Mouse (Mus musculus) MEL (cell line): ENCODE measurements around the gene Ep400. TPM values are rescaled to one million over a fixed set of nuclear protein-coding genes. Genes with fewer than 3 reads are reported as not detected.

Experiments
- DNase-seq: peaks from one replicate; pipeline ENCODE4 v3.0.0; 2011; ENCODE audit warnings: low read depth, low spot score
- H3K27ac ChIP-seq: 2 replicates; pipeline ENCODE4 v1.5.1; 2012; ENCODE audit warnings: low read depth, mild to moderate bottlenecking, control low read depth, low read length, moderate library complexity; ENCODE audit not compliant: control insufficient read depth
- H3K27me3 ChIP-seq, 2 experiments: fragments of 150-350 bp in 1 of 2; sonication (generic) in 1 of 2; 2 replicates each; pipeline ENCODE4 v1.6.1; 2012; ENCODE audit warnings: low read length in 2 of 2, mild to moderate bottlenecking in 2 of 2, improper control_type of control experiment in 1 of 2, moderate library complexity in 1 of 2; ENCODE audit not compliant: insufficient read depth in 2 of 2, control insufficient read depth in 1 of 2
- H3K36me3 ChIP-seq, 2 experiments: 2 replicates each; pipeline ENCODE4 v1.6.1; 2012 to 2014; ENCODE audit warnings: low read length in 2 of 2, improper control_type of control experiment in 1 of 2, inconsistent platforms in 1 of 2, mild to moderate bottlenecking in 1 of 2; ENCODE audit not compliant: insufficient read depth in 2 of 2, control insufficient read depth in 1 of 2
- H3K4me1 ChIP-seq, 2 experiments: fragments of 150-350 bp in 1 of 2; sonication (generic) in 1 of 2; 2 replicates each; pipeline ENCODE4 v1.6.1; 2012; ENCODE audit warnings: low read length in 2 of 2, improper control_type of control experiment in 1 of 2, mild to moderate bottlenecking in 1 of 2; ENCODE audit not compliant: insufficient read depth in 2 of 2, control insufficient read depth in 1 of 2
- H3K4me3 ChIP-seq, 2 experiments: fragments of 150-350 bp in 1 of 2; sonication (generic) in 1 of 2; 2 replicates each; pipeline ENCODE4 v1.5.1; 2012; ENCODE audit warnings: low read depth in 2 of 2, low read length in 2 of 2, mild to moderate bottlenecking in 2 of 2, moderate library complexity in 2 of 2, control low read depth in 1 of 2, improper control_type of control experiment in 1 of 2; ENCODE audit not compliant: control insufficient read depth in 1 of 2, insufficient read depth in 1 of 2
- H3K79me2 ChIP-seq: 2 replicates; pipeline ENCODE4 v1.6.1; 2012; ENCODE audit warnings: mild to moderate bottlenecking, low read length, moderate library complexity; ENCODE audit not compliant: control insufficient read depth, poor library complexity, insufficient read depth
- H3K9ac ChIP-seq: 2 replicates; pipeline ENCODE4 v1.6.1; 2012; ENCODE audit warnings: low read depth, mild to moderate bottlenecking, control low read depth, low read length, moderate library complexity; ENCODE audit not compliant: control insufficient read depth, poor library complexity, severe bottlenecking
- H3K9me3 ChIP-seq: fragments of 150-350 bp; sonication (generic); replicated peaks from 2 replicates; pipeline ENCODE4 v1.6.1; 2012; ENCODE audit warnings: mild to moderate bottlenecking, low read length, improper control_type of control experiment, moderate library complexity; ENCODE audit not compliant: insufficient read depth
- CTCF ChIP-seq, 3 experiments: IDR thresholded peaks in 2 of 3; conservative IDR thresholded peaks in 1 of 3; 2 replicates each; pipeline ENCODE4 v1.5.1; 2011 to 2012; ENCODE audit warnings: low read length in 3 of 3, low read depth in 2 of 3, mild to moderate bottlenecking in 2 of 3, improper control_type of control experiment in 1 of 3, inconsistent platforms in 1 of 3, mixed read lengths in 1 of 3, moderate library complexity in 1 of 3; ENCODE audit not compliant: control insufficient read depth in 1 of 3, insufficient read depth in 1 of 3, poor library complexity in 1 of 3, severe bottlenecking in 1 of 3
- E2F4 ChIP-seq: IDR thresholded peaks from 2 replicates; pipeline ENCODE4 v1.6.1; 2011; ENCODE audit warnings: low read depth, low read length, improper control_type of control experiment, borderline replicate concordance
- EP300 ChIP-seq, 2 experiments: IDR thresholded peaks; 2 replicates each; pipeline ENCODE4 v1.6.1; 2011; ENCODE audit warnings: improper control_type of control experiment in 2 of 2, low read length in 2 of 2, low read depth in 1 of 2, mild to moderate bottlenecking in 1 of 2
- ETS1 ChIP-seq: IDR thresholded peaks from 2 replicates; pipeline ENCODE4 v1.6.1; 2012; ENCODE audit warnings: low read depth, mild to moderate bottlenecking, inconsistent platforms, low read length, improper control_type of control experiment, moderate library complexity
- GABPA ChIP-seq: IDR thresholded peaks from 2 replicates; pipeline ENCODE4 v1.6.1; 2012; ENCODE audit warnings: low read depth, mild to moderate bottlenecking, inconsistent platforms, low read length, improper control_type of control experiment, moderate library complexity
- GATA1 ChIP-seq: IDR thresholded peaks from 2 replicates; pipeline ENCODE4 v1.6.1; 2011; ENCODE audit warnings: low read depth, low read length, improper control_type of control experiment
- JUND ChIP-seq: IDR thresholded peaks from 2 replicates; pipeline ENCODE4 v1.6.1; 2011; ENCODE audit warnings: low read depth, mild to moderate bottlenecking, improper control_type of control experiment, low read length
- MAX ChIP-seq: IDR thresholded peaks from 2 replicates; pipeline ENCODE4 v1.6.1; 2011; ENCODE audit warnings: low read length, improper control_type of control experiment
- MEF2A ChIP-seq: IDR thresholded peaks from 2 replicates; pipeline ENCODE4 v1.6.1; 2014; ENCODE audit warnings: low read depth, mild to moderate bottlenecking, inconsistent platforms, low read length, improper control_type of control experiment; ENCODE audit not compliant: poor library complexity, insufficient replicate concordance, severe bottlenecking; ENCODE audit errors: extremely low read depth
- MYC ChIP-seq: IDR thresholded peaks from 2 replicates; pipeline ENCODE4 v1.6.1; 2011; ENCODE audit warnings: low read depth, mild to moderate bottlenecking, low read length, improper control_type of control experiment, moderate library complexity
- POLR2A ChIP-seq, 2 experiments: IDR thresholded peaks; 2 replicates each; pipeline ENCODE4 v1.6.1; 2011 to 2012; ENCODE audit warnings: low read length in 2 of 2, mild to moderate bottlenecking in 2 of 2, control low read depth in 1 of 2, improper control_type of control experiment in 1 of 2, low read depth in 1 of 2, moderate library complexity in 1 of 2; ENCODE audit not compliant: control insufficient read depth in 1 of 2, insufficient read depth in 1 of 2, poor library complexity in 1 of 2
- POLR2AphosphoS2 ChIP-seq: IDR thresholded peaks from 2 replicates; pipeline ENCODE4 v1.6.1; 2011; ENCODE audit warnings: low read length, improper control_type of control experiment
- RAD21 ChIP-seq: IDR thresholded peaks from 2 replicates; pipeline ENCODE4 v1.6.1; 2011; ENCODE audit warnings: mild to moderate bottlenecking, low read depth, low read length, improper control_type of control experiment
- SIN3A ChIP-seq: IDR thresholded peaks from 2 replicates; pipeline ENCODE4 v1.6.1; 2012; ENCODE audit warnings: low read length, improper control_type of control experiment, inconsistent platforms
- SMC3 ChIP-seq: IDR thresholded peaks from 2 replicates; pipeline ENCODE4 v1.6.1; 2011; ENCODE audit warnings: low read depth, low read length, improper control_type of control experiment
- TAL1 ChIP-seq: IDR thresholded peaks from 2 replicates; pipeline ENCODE4 v1.6.1; 2012; ENCODE audit warnings: mild to moderate bottlenecking, inconsistent platforms, low read length, moderate library complexity, mixed read lengths
- TCF12 ChIP-seq: IDR thresholded peaks from 2 replicates; pipeline ENCODE4 v1.6.1; 2014; ENCODE audit warnings: low read depth, mild to moderate bottlenecking, inconsistent platforms, low read length, improper control_type of control experiment, moderate library complexity
- UBTF ChIP-seq: IDR thresholded peaks from 2 replicates; pipeline ENCODE4 v1.6.1; 2012; ENCODE audit warnings: low read depth, mild to moderate bottlenecking, inconsistent platforms, low read length, improper control_type of control experiment, moderate library complexity, borderline replicate concordance; ENCODE audit not compliant: insufficient read depth
- USF1 ChIP-seq: IDR thresholded peaks from 2 replicates; pipeline ENCODE4 v1.6.1; 2014; ENCODE audit warnings: low read depth, mild to moderate bottlenecking, inconsistent platforms, low read length, improper control_type of control experiment, moderate library complexity
- ZC3H11A ChIP-seq: IDR thresholded peaks from 2 replicates; pipeline ENCODE4 v1.6.1; 2012; ENCODE audit warnings: low read depth, mild to moderate bottlenecking, inconsistent platforms, low read length, improper control_type of control experiment
- ZMIZ1 ChIP-seq: IDR thresholded peaks from 2 replicates; pipeline ENCODE4 v1.6.1; 2012; ENCODE audit warnings: low read depth, mild to moderate bottlenecking, inconsistent platforms, low read length, improper control_type of control experiment, moderate library complexity
- ZNF384 ChIP-seq: IDR thresholded peaks from 2 replicates; pipeline ENCODE4 v1.6.1; 2012; ENCODE audit warnings: low read depth, mild to moderate bottlenecking, inconsistent platforms, low read length, improper control_type of control experiment
- polyA plus RNA-seq, 2 experiments: library from polyadenylated mRNA; stranded (reverse) in 1 of 2; unstranded in 1 of 2; fragments of >175 nt in 1 of 2; fragments of >200 nt in 1 of 2; gene quantifications; 2 replicates each; pipeline versions ENCODE4 v1.2.1 to v1.2.4; 2012; ENCODE audit warnings: low replicate concordance in 2 of 2, low read depth in 1 of 2; ENCODE audit not compliant: insufficient read length in 2 of 2, insufficient read depth in 1 of 2, missing spikeins in 1 of 2
- total RNA-seq: library from RNA; depleted of rRNA; stranded (reverse); fragments of 300-350 nt; gene quantifications from 2 replicates; pipeline ENCODE4 v1.2.3, GENCODE M21; 2012

The Ep400 gene
- total and polyA plus RNA-seq, 3 experiments, result 21.5 to 96.8 (median 27.2) TPM

DNA sequence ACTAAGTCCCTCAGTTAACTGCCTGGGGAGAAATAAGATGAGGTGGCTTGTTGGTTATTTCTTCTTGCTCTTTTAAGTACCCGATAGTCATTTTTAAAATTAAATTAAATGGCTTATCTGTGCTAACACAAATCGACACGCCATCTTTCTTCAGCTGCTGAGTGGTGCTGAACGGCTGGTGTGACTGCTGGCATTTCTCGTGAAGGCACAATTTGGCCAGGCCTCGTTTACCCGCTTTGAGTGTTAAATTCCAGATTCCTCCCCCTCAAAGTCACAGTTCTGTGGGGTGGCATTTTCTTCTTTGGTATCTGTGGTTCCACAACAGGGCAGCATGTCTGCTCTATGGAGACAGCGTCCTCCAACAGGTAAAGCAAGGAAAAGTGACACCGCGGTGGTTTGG is 143.2 kb downstream of the Ep400 start:
- H3K27me3 ChIP-seq, result peaks cover 0 to 1% of the 10 kb centered on the region in 2 experiments; a peak in 2 of 4 replicates
- TF ChIP-seq UBTF (no peak), GATA1 (no peak), MEF2A (no peak)
- TF ChIP-seq, all 39 proteins: peak for 0
- Histone ChIP-seq H3K79me2 (no peaks in the 10 kb centered on the region), H3K4me1 (no peaks in the 10 kb centered on the region), H3K4me3 (no peak overlapping the region), H3K9ac (no peak overlapping the region), H3K27ac (no peak overlapping the region), H3K36me3 (no peaks in the 10 kb centered on the region), H3K9me3 (no peaks in the 10 kb centered on the region)
- no peak for DNase-seq

DNA sequence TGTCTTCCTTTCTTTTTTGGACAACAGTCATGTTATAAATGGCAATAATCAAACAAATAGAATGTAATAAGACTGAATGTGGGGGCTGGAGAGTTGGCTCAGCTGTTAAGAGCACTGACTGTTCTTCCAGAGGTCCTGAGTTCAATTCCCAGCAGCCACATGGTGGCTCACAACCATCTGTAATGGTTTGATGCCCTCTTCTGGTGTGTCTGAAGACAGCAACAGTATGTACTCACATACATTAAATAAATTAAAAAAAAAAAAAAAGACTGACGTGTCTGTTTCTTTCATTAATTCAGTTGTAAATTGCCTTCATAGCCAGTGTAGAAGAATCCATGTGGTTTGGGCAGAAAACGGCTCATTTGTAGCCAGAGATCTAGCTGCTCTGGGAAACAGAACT is 146.2 kb downstream of the Ep400 start:
- Histone ChIP-seq H3K4me3 (no peak overlapping the region), H3K79me2 (no peaks in the 10 kb centered on the region), H3K36me3 (no peaks in the 10 kb centered on the region), H3K27ac (no peak overlapping the region), H3K27me3 (peaks cover 0 to 1% of the 10 kb centered on the region in 2 experiments; a peak in 2 of 4 replicates), H3K4me1 (no peaks in the 10 kb centered on the region), H3K9me3 (no peaks in the 10 kb centered on the region), H3K9ac (no peak overlapping the region)
- peak; percentile 47 for DNase-seq
- TF ChIP-seq ZNF384, result peak; percentile 84
- TF ChIP-seq SMC3, result peak; percentile 56
- TF ChIP-seq GABPA, result no peak
- TF ChIP-seq ZC3H11A, result peak; percentile 58
- TF ChIP-seq MYC, result peak; percentile 63; the same call in 1 of the 2 replicates
- TF ChIP-seq CTCF (IDR thresholded peaks at IDR 0.05 in 2 of 3, conservative IDR thresholded peaks at IDR 0.05 in 1 of 3; ENCODE audit: control insufficient read depth in 1 of 3, insufficient read depth in 1 of 3, low read depth in 2 of 3, low read length in 3 of 3, poor library complexity in 1 of 3, severe bottlenecking in 1 of 3), result peak in 2 of 3 experiments; percentile 20 to 36; a peak in 3 of 6 replicates
- TF ChIP-seq TCF12, result no peak
- TF ChIP-seq RAD21, result peak; percentile 54

DNA sequence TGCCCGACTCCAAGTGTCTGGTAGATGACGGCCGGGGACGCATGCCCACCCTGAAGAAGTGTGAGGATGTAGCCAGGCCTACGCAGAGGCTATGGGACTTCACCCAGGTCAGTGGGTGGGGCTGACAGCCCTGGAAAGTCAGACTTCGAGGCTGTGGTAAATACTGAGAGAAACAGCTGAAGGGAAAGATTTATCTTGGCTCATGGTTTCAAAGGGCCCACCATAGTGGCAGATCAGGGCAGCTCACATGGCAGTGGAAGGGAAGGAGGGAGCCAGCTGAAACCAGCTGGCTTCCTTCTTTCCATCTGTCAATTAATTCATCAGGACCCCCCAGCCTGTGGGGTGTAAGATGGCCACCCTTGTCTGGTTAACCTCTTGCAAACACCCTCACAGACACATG is 151.3 kb downstream of the Ep400 start:
- no peaks in the 10 kb centered on the region for H3K9me3 ChIP-seq
- H3K4me1 ChIP-seq, result no peaks in the 10 kb centered on the region
- no peak overlapping the region for H3K4me3 ChIP-seq
- no peaks in the 10 kb centered on the region for H3K36me3 ChIP-seq
- no peaks in the 10 kb centered on the region for H3K79me2 ChIP-seq
- H3K27me3 ChIP-seq, result no peaks in the 10 kb centered on the region
- no peak for TF ChIP-seq ETS1
- no peak for TF ChIP-seq CTCF (IDR thresholded peaks at IDR 0.05 in 2 of 3, conservative IDR thresholded peaks at IDR 0.05 in 1 of 3; ENCODE audit: control insufficient read depth in 1 of 3, insufficient read depth in 1 of 3, low read depth in 2 of 3, low read length in 3 of 3, poor library complexity in 1 of 3, severe bottlenecking in 1 of 3)
- no peak for TF ChIP-seq USF1
- no peak for TF ChIP-seq TAL1
- TF ChIP-seq POLR2AphosphoS2, result no peak
- TF ChIP-seq SMC3, result no peak
- TF ChIP-seq GABPA, result no peak
- TF ChIP-seq POLR2A (IDR thresholded peaks at IDR 0.05; ENCODE audit: control insufficient read depth in 1 of 2, insufficient read depth in 1 of 2, low read depth in 1 of 2, low read length in 2 of 2, poor library complexity in 1 of 2), result no peak
- no peak for TF ChIP-seq ZMIZ1
- no peak for TF ChIP-seq ZC3H11A
- TF ChIP-seq EP300 (IDR thresholded peaks at IDR 0.05; ENCODE audit: low read depth in 1 of 2, low read length in 2 of 2), result no peak
- no peak for TF ChIP-seq JUND
- no peak for TF ChIP-seq E2F4
- no peak for TF ChIP-seq MAX
- no peak for TF ChIP-seq SIN3A
- no peak overlapping the region for H3K27ac ChIP-seq
- no peak for DNase-seq
- H3K9ac ChIP-seq, result no peak overlapping the region
